Mouse (Mus musculus): ENCODE measurements around the gene Vmn2r88.

DNA sequence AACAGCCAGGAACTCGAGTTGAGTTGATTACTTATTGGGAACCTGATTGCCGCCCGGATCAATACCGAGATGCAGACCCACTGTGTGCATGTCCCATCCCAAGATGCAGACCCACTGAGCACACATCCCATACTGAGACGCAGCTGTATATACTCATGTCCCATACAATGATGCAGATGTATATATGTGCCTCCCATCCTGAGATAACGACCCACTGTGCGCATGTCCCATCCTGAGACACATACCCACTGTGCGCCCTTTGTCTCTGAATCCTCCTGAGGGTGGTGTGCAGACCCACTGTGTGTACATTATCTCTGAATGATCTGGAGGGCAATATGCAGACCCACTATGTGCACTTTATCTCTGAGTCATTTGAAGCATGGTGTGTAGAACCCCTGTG, 22.9 kb upstream of the Vmn2r88 start:
- TF ChIP-seq CTCF (conservative IDR thresholded peaks at IDR 0.05 in 1 of 2, IDR thresholded peaks at IDR 0.05 in 1 of 2; ENCODE audit: low read depth in 2 of 2, low read length in 2 of 2) (no peak), RAD21 (IDR thresholded peaks at IDR 0.05; ENCODE audit: low read depth, low read length) (no peak), CHD2 (IDR thresholded peaks at IDR 0.05; ENCODE audit: low read length) (no peak), TBP (conservative IDR thresholded peaks at IDR 0.05; ENCODE audit: low read depth, low read length) (no peak), TCF12 (IDR thresholded peaks at IDR 0.05; ENCODE audit: low read depth, low read length) (no peak), USF1 (IDR thresholded peaks at IDR 0.05; ENCODE audit: low read depth, low read length) (no peak), ELF1 (IDR thresholded peaks at IDR 0.05; ENCODE audit: low read depth, low read length) (no peak), CHD1 (IDR thresholded peaks at IDR 0.05; ENCODE audit: low read depth, low read length) (no peak), ZKSCAN1 (IDR thresholded peaks at IDR 0.05; ENCODE audit: borderline replicate concordance, low read depth, low read length) (peak; percentile 96), NELFE (IDR thresholded peaks at IDR 0.05; ENCODE audit: low read depth, low read length) (no peak), POLR2A (IDR thresholded peaks at IDR 0.05; ENCODE audit: low read depth, low read length) (no peak)

Data from CH12.LX (cell line).